Mouse (Mus musculus) heart, postnatal 0 days (tissue): Measurements from ENCODE around the gene Fxn.

Source experiments
- CTCF ChIP-seq: IDR thresholded peaks from 2 replicates; pipeline ENCODE4 v1.5.1; 2016; ENCODE audit warnings: antibody characterized with exemption, control low read depth, low read depth
- EP300 ChIP-seq: IDR thresholded peaks from 2 replicates; pipeline ENCODE4 v1.6.1; 2016; ENCODE audit warnings: antibody characterized with exemption, low read depth

- TF ChIP-seq EP300 (no peak), CTCF (no peak)
Observed at GRCm38 (mm10) chr19:24219011-24219410, 61.4 kb downstream of the Fxn start.
